Mouse (Mus musculus) bone marrow macrophage, adult 2 months (primary cell): ENCODE results near the gene BC049715. TPM values are rescaled to one million over a fixed set of nuclear protein-coding genes. Genes with fewer than 3 reads are reported as not detected.

Experiments
- H3K27ac ChIP-seq: 2 replicates; pipeline ENCODE4 v1.5.1; 2012; ENCODE audit warnings: low read depth, low read length; ENCODE audit not compliant: insufficient read depth
- H3K4me1 ChIP-seq: 2 replicates; pipeline ENCODE4 v1.6.1; 2012; ENCODE audit warnings: low read length; ENCODE audit not compliant: control insufficient read depth, insufficient read depth
- H3K4me3 ChIP-seq: 2 replicates; pipeline ENCODE4 v1.5.1; 2012; ENCODE audit warnings: mild to moderate bottlenecking, low read length, moderate library complexity; ENCODE audit not compliant: insufficient read depth
- CTCF ChIP-seq: IDR thresholded peaks from 2 replicates; pipeline ENCODE4 v1.5.1; 2012; ENCODE audit warnings: low read depth, mild to moderate bottlenecking, low read length, moderate library complexity
- POLR2A ChIP-seq: IDR thresholded peaks from 2 replicates; pipeline ENCODE4 v1.6.1; 2012; ENCODE audit warnings: mild to moderate bottlenecking, low read depth, low read length, borderline replicate concordance
- polyA plus RNA-seq: library from polyadenylated mRNA; stranded (reverse); fragments of >200 nt; gene quantifications from 2 replicates; pipeline ENCODE4 v1.2.4, GENCODE M21; 2012; ENCODE audit not compliant: missing spikeins, insufficient read depth, insufficient read length

BC049715 gene
- polyA plus RNA-seq, 1 experiment: 5.1 TPM

DNA sequence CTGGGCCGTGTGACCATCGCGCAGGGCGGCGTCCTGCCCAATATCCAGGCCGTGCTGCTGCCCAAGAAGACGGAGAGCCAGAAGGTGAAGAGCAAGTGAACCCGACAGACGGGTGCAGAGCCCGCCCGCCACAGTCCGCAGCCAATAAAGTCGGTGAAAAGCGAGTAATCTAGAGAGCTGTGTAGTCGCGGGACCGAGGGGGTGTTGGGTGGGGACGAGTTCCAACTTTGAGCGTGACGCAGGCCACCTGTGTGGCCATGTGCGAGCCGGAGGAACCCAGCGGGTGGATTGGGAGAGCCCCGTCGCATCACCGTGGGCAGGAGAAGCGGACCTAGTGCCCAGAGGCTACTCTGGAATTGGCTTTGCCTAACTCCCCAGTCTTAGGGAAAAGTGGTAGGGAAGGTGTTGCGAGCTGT lies 18.8 kb upstream of the BC049715 start:
- H3K4me3 ChIP-seq: peak overlapping the region; percentile 94
- peaks cover 21% of the 10 kb centered on the region for H3K4me1 ChIP-seq
- H3K27ac ChIP-seq: peak overlapping the region; percentile 93
- TF ChIP-seq CTCF (no peak), POLR2A (no peak)

DNA sequence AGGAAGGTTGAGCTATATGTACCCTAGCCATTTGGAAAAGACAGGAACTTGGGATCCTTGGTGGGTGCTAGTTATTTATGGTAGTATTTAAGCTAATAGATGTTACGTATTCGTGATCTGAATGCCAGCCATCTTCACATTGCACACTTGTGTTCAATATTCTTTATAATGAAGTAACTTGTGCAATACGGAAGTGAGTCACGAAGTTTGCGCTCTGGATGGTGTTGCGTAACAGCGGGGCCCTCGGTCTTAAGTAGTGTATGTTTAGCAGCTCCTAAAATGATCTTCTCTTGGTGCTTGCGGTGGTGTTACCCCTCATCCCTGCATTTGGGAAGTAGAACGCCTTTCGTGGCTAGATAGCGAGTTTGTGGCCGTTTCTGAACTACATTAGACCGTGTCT lies 18.3 kb upstream of the BC049715 start:
- peak overlapping the region; percentile 94 for H3K4me3 ChIP-seq
- H3K4me1 ChIP-seq: peaks cover 21% of the 10 kb centered on the region
- TF ChIP-seq POLR2A: no peak
- TF ChIP-seq CTCF: no peak
- H3K27ac ChIP-seq: peak overlapping the region; percentile 93

DNA sequence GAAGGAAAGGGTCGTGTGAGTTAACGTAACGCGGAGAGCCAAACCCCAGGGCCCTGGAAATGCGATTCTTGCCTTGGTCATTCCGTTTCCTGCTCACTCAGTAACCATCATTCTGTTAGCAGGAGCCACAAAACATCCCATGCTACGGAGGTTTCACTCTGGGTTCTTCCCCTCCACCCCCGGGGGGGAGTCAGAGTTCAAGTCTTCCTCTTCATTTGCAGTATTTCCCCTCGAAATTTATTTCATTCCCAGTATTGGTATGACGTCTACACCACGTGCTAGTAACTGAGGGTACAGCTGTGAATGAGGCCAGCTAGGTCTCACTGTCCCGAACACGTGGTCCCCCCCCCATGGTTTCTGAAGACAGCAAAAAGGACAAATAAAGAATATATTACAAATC lies 17.8 kb upstream of the BC049715 start:
- H3K4me1 ChIP-seq: peaks cover 21% of the 10 kb centered on the region
- H3K4me3 ChIP-seq: peak overlapping the region; percentile 94
- no peak for TF ChIP-seq CTCF
- no peak for TF ChIP-seq POLR2A
- peak overlapping the region; percentile 85 for H3K27ac ChIP-seq

DNA sequence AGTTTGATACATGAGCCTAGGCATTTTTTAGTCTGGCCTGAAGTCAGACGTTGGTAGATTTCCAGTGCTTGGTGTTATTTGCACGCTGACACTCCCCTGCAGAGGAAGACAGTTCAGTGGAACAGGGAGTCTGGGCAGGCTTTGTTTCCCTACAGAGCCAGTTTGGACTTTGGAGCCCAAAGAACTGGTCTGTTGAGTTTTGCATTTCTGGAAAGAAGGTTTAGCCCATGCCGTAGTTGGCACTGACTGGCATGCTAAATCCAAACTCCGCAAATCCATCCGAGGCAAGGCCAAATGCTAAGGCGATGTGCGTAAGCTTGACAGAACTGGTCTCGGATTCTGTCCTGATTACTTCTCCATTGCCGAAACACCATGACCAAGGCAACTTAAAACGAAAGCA lies 16.2 kb upstream of the BC049715 start:
- TF ChIP-seq POLR2A (no peak), CTCF (no peak)
- H3K4me1 ChIP-seq: peaks cover 25% of the 10 kb centered on the region

DNA sequence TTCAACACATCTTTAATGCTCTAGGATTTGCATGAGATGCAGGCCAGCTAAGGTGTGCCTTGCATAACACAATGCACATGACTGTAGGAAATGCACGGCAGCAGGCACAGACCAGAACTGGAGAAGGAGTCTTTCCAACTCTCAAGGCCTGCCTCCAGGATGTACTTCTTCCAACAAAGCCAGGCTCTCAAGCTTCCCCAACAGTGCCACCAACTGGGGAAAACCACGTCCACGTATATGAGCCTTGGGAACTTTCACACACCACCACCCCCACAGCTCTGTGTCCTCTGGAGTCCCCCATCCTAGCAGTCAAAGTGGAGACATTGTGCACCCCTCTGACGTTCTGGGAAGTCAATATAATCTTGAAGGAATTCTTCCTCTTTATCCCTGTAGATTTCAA lies 14.3 kb upstream of the BC049715 start:
- H3K4me3 ChIP-seq: no peak overlapping the region
- TF ChIP-seq CTCF (no peak), POLR2A (no peak)
- H3K27ac ChIP-seq: no peak overlapping the region
- peaks cover 18% of the 10 kb centered on the region for H3K4me1 ChIP-seq

More for the DNA sequence above, 16.2 kb upstream of the BC049715 start:
- no peak overlapping the region for H3K4me3 ChIP-seq
- H3K27ac ChIP-seq: no peak overlapping the region

DNA sequence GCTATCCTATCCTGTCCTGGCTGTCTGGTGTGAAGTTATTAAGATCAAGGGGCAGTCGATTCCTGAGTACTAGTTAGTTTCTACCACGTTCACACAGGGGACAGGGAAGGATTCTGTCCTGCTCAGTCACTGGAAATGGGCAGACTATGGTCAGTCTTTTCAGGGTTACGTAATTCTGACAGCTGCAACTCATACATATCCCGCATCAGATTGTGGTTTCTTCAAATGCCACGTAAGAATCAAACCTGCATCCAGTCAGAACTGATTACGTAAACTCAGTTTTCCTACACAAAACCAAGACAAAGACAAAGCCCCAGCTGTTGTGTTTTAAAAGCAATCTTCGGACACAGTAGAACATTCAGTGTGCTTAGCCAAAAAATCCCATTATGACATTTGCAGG lies 12.0 kb upstream of the BC049715 start:
- peaks cover 12% of the 10 kb centered on the region for H3K4me1 ChIP-seq
- H3K27ac ChIP-seq: no peak overlapping the region
- TF ChIP-seq POLR2A: no peak
- TF ChIP-seq CTCF: no peak
- no peak overlapping the region for H3K4me3 ChIP-seq

DNA sequence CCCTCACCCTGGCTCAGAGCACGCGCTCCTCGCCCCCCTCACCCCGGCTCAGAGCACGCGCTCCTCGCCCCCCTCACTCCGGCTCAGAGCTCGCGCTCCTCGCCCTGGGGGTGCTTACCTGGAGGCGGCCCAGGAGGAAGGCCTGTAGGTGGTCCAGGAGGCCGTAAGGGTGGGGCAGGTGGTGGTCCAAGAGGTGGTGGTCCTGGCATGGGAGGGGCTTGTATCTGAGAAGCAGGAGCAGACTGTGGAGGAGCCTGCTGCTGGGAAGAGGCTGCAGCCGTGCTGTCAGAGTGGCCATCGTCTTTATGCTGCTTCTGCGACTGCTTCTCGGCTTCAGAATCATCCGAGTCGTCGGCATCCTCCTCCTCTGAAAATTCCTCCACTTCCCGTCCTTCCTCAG lies 10.6 kb upstream of the BC049715 start:
- H3K27ac ChIP-seq: no peak overlapping the region
- peaks cover 8% of the 10 kb centered on the region for H3K4me1 ChIP-seq
- H3K4me3 ChIP-seq: no peak overlapping the region
- no peak for TF ChIP-seq CTCF

DNA sequence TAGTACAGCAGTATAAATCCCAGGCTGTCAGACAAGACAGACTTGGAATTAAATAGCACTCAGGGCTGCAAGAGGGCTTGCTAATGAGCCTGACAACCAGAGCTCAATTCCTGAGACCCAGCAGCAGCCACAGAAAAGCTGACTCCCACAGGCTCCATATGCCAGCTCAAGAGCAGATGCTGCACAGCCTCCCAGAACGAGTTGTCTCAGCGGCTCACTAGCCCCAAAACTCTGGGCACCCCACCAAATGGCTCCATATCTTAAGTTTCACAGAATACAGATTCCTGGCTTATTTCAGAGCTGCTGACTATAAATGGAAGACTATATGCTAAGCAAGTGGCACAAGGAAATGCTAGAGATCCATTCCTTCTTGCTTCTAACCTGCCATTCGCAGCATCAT lies 9.9 kb upstream of the BC049715 start:
- TF ChIP-seq POLR2A (no peak), CTCF (no peak)
- Histone ChIP-seq H3K27ac (no peak overlapping the region), H3K4me1 (peaks cover 8% of the 10 kb centered on the region), H3K4me3 (no peak overlapping the region)

DNA sequence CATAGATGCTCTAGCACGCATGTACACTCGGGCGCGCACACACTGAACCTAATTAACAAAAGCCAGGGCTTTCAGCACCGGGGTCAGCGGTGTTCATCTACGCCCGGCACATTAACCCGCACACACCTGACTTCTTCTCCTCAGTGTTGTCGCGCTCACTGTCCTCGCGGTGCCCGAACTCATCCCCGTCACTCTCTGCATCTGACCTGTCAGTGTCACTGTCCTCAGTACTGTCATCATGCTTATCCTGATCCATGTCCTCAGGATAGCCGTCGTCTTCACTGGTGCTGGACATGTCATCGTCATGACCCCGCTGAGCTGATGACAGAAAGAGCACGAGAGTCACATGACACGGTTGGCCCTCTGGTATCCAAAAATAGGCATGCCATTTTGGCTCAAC lies 7.0 kb upstream of the BC049715 start:
- TF ChIP-seq POLR2A (no peak), CTCF (no peak)
- H3K27ac ChIP-seq: no peak overlapping the region
- H3K4me3 ChIP-seq: no peak overlapping the region
- H3K4me1 ChIP-seq: peaks cover 7% of the 10 kb centered on the region

DNA sequence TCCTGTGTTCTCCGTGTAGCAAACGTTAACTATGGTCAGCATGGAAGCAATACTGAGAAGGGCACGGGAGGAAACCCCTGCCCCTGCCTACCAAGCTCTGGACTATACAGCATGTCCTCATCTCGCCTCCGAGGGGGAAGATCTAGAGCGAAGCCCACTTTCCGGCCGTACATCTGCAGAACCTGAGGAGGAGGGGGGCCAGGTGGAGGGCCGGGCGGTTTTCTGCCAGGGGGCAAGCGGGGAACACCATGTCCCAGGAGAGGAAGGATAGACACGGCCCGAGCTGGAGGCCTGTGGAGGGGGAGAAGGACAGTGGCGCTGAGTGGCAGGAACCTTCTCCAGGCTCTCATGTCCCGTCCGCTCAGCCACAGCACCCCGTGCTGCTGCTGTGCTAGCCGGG lies 6.3 kb upstream of the BC049715 start:
- H3K4me3 ChIP-seq: no peak overlapping the region
- H3K27ac ChIP-seq: no peak overlapping the region
- TF ChIP-seq CTCF (no peak), POLR2A (no peak)
- peaks cover 5% of the 10 kb centered on the region for H3K4me1 ChIP-seq

DNA sequence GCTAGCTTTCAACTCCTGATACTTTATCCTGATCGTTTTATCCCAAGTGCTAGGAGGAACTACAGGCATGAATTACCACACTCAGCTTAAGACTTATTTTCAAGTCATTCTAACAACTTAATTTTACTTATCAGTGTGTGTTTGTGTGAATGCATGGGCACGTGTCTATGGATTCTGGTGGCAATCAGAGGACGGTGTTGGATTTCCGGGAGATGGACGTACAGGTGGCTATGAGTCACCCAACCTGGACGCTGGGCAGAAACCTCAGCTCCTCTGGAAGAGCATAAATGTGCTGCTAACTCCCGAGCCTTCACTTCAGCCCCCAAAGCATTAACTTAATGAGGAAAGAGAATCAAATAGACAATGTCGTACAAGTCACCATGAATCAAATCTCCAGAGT lies 2.4 kb upstream of the BC049715 start:
- H3K4me3 ChIP-seq: no peak overlapping the region
- TF ChIP-seq POLR2A: no peak
- no peak for TF ChIP-seq CTCF
- no peak overlapping the region for H3K27ac ChIP-seq
- H3K4me1 ChIP-seq: peaks cover 11% of the 10 kb centered on the region

DNA sequence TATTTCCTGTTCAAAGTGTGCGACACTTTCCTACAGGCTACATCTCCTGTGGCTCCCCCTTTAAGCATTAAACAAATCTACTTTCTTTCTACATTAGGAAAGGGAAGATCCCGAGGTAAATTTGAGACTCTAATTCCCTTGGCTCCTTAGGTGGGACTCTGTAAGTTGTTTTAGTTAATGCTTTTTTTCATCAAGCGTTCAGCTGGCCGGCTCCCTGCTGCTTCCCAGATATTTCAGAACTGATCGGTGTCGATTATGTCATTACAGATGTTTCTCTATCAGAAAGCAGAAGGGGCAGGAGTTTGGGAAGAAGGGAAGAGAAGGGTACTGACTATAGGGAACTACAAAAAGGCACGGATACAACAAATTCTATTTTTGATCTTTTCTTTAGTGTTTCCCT lies 310 bp upstream of the BC049715 start:
- peaks cover 18% of the 10 kb centered on the region for H3K4me1 ChIP-seq
- H3K27ac ChIP-seq: peak overlapping the region; percentile 74
- no peak for TF ChIP-seq CTCF
- TF ChIP-seq POLR2A: no peak
- H3K4me3 ChIP-seq: peak overlapping the region; percentile 84
